Mouse (Mus musculus) brain, embryonic 18.5 days (tissue): ENCODE measurements around the gene Pxn.
A peak's percentile ranks its signal among the peaks of the same experiment; 100 is the strongest.
"Not testable (repeated sequence)": the region's sequence is repeated elsewhere in the genome, so short reads cannot be mapped to it uniquely, and the experiment has no call there.

Experiments used
- DNase-seq: peaks from one replicate; pipeline ENCODE4 v3.0.0-alpha.2; 2012; ENCODE audit warnings: low read depth, low spot score

The Pxn gene

DNA sequence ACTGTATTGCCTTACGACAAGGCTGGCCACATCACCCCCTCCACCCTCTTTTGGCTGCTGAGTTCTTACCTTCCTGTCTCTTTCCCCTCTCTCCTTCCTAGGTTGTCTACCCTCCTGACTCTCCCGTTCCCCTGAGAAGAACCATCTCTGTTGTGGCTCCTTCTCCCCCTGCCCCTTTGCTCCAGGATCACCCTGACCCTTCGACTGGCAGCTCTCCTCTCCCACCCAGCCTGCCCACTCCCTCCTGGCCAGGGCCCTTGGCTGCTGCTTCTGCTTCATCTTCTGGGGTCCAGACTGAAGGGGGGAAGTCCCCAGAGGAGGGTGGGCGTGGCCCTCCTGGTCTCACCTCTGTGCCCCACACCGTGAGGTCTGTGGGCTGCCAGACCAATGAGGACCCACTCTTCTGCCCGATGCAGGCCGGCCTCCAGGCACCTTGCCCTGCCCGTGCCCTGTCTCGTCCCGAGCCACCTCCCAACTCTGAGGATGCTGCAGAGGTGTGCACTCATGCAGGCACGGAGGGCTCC lies 44.1 kb downstream of the Pxn start:
- DNase-seq, result no peak

DNA sequence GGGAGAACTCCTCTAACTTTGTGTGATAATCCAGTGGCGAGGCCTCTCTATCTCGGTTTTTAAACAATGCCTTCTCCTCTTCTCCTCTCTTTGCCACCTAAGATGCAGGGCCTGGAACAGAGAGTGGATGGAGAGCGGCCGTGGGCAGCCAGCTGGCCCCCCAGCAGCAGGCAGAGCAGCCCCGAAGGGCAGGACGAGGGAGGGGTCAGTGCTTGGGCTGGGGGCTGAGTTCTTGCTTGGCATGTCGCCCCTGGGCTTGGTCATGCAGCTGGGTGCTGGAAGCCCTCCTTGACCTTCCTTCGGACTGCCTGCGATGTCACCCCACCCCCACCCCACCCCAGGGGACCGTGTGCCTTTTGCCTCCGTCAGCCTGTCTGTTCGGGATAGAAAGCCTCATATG lies 44.9 kb downstream of the Pxn start:
- DNase-seq, result no peak

DNA sequence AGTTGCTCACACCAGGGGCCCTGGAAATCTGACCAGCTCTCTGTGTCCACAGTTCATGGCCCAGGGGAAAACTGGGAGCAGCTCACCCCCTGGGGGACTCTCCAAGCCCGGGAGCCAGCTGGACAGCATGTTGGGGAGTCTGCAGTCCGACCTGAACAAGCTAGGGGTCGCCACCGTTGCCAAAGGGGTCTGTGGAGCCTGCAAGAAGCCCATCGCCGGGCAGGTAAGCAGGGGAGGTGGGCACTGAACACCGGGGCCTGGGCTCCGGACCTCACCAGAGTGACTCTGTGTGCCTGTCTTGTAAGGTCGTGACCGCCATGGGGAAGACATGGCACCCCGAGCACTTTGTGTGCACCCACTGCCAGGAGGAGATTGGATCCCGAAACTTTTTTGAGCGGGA lies 45.3 kb downstream of the Pxn start:
- no peak for DNase-seq

DNA sequence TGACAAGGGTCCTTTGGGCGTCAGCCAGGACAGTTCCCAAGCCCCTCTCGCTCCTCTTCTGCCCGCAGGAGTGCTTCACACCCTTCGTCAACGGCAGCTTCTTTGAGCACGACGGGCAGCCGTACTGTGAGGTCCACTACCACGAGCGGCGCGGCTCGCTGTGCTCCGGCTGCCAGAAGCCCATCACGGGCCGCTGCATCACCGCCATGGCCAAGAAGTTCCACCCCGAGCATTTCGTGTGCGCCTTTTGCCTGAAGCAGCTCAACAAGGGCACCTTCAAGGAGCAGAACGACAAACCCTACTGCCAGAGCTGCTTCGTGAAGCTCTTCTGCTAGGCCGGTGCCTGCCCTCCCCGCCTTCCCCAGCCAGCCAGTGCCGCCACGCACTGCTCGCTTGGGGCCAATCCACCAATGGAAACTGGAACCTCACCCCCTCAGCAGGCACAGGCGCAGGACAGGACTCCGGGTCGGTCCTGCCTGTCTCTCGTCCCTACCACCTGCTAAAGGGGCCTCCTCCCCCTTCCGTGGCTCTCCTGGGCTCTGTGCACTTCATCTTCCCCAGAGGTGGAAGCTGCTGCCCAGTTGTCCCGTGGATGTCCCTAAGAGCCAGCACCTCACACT lies 47.4 kb downstream of the Pxn start:
- DNase-seq, result no peak

GRCm38 (mm10) chr5:115554536-115555291 lies 48.2 kb downstream of the Pxn start:
- DNase-seq, result no peak

GRCm38 (mm10) chr5:115556217-115556616 lies 49.7 kb downstream of the Pxn start:
- no peak for DNase-seq

DNA sequence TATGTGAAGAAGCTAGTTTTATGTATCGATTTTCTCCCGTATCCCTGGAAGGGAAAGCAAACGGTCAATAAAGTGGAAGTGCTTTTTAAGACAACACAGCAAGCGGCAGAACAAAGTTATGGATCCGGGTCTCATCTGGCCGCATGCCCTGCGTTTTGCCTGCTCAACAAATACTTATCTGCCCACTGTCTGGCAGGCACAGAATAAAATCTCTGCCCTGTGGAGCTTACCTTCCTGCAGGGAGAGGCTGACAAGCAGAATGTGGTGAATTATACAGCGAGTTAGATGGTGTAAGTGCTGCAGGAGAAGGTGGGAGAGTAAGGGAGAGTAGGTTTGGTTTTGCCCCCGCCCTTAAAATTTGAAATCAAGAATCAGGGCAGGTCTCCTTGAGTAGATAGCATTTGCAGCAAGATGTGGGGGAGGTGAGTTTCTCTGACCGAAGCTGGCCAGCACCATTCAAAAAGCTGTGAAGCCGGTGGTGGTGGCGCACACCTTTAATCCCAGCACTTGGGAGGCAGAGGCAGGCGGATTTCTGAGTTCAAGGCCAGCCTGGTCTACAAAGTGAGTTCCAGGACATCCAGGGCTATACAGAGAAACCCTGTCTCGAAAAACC lies 51.8 kb downstream of the Pxn start:
- no peak for DNase-seq

DNA sequence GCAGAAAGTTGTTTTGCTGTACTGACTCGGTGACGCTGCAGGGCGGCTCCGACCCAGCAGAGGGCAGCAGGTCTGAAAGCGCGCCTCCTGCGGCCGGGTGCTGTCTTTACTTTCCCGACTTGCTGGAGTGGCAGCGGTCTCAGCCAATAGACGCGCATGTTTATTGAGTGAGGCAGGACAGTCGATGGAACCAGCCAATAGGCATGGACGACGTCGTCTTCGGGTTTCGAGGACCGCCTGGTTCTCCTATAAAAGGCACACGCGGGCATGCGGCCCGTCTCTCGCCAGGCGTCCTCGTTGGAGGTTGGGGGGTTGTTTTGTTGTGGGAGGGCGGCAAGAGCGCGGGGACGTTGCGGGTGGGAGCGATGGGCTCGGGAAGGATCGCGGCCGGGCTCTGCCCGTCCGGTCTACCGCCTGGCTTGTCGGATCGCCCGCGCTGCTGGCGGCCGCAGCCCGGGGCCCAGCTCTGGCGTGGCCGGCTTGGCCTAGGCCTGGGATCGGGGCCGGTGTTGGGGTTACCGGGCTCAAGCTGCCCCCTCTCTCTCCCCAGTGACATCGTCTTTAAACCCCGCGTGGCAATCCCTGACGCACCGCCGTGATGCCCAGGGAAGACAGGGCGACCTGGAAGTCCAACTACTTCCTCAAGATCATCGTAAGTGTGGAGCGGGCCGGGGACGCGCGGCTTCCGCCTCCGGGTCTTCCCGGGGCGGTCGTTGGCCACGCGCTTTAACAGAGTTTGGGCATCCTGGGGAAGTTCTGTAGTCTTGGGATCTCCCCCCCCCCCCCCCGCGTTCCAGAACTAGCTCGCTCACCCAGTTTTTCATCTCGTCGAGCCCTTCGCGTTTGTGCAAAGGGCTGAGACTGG lies 53.0 kb downstream of the Pxn start, which contains the start of gene Rplp0:
TSS of gene Rplp0 (plus strand) at position 231 of the 865 bp plus-strand sequence.
- DNase-seq, result peak; percentile 97

GRCm38 (mm10) chr5:115560336-115560905 lies 53.9 kb downstream of the Pxn start:
- no peak for DNase-seq

DNA sequence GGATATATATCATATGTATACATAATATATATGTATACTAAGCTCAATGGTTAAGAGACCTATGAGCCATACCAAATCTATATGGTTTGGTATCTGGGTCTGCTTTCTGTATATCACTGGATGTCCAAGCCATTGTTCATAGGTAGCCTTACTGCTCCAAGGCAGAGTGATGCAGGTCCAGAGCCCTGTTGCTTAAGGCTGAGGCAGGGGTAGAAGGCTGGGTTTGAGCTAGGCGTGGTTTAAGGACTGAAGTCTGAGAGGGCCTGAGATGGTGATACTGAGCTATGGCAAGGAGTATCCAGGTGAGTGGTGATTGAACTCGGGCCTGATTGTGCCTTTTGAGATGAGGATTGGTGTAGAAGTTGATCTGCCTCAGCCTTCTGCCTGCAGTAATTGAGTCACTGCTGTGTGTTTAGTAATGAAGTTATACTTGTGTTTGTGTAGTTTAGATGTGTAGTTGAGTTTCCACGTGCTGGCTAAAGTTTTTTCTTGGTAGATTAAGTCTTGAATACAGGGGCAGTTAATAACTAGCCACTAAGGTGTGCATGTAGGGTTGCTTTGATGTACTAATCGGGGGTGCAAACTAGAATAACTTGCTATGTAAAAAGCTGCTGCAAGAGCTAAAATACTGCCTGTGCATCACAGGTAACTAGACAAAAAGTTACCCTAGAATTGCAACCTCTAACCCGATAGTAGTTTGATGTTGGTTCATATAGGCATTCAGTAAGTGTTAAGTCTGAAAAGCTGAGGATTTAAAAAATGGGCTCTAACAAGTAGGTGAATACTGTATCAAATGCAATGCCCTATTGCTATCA lies 57.5 kb downstream of the Pxn start:
- DNase-seq, result no peak

DNA sequence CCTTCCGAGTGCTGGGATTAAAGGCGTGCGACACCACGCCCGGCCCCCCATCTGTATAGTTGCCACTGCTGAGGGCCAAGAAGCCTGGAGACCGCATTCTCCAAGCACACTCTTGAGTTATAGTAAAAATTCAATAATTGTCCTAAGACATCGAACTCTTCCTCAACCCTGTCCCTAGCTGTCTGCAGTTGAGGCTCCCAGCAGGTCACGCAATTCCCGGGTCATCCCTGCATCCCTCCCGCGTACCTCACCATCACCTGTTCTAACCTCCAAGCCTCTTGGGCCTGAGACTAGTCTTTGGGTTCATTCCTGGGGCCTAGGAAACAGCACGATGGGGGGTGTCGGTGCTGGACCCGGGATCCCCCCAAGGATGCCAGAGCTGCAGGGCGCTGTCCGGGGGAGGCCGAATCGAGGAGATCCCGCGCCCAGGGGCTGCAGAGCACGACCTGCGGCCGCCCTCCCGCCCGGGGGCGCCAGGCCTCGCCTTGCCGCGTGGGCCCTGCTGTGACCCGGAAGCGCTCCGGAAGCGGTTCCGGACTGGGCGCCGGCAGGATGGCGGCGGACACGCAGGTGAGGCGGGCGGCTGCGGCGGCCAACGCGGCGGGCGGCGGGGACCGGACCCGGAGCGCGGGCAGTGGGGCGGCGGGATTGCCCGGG lies 58.4 kb downstream of the Pxn start, which contains the start of gene Gcn1l1:
TSS of gene Gcn1l1 (plus strand) at position 518 of the 657 bp plus-strand sequence.
- DNase-seq, result no peak

- DNase-seq, result no peak
These were observed 58.9 kb downstream of the Pxn start for GRCm38 (mm10) chr5:115565403-115565802.

DNA sequence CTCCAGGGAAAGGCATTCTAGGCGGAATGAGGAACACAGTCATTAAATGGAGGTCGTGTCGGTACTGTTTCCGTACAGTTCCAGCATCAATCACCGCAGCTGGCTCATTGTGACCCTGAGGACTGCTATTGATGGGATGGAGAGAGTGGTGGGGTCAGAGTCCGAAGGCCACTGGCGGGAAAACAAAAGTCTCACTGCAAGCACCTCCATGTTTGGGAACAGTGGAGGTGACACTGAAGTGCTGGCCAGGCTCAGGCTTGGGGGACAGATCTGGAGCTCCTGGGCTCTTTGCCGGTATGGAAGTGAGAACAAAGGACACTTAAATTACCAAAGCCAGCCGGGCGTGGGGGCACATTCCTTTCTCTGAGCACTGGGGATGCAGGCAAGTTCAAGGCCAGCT lies 62.2 kb downstream of the Pxn start:
- DNase-seq, result no peak

DNA sequence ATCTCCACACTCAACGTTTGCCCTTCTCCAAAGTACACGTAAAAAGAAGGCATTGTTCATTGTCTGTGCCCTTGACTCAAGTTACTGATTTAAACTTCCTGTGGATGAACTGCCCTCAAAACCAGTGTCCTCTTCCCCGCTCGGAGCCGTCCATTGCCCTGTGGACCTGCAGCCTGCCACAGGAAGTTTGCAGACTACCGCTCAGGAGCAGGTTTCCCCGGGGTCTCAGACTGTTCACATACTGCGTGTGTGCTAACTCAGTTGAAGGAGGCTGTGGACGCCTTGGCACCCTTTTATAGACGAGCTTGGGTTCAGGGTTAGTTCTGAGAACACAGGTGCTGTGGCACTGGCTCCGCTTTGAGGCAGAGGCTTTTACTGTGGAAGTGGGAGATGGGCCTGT lies 62.8 kb downstream of the Pxn start:
- no peak for DNase-seq

DNA sequence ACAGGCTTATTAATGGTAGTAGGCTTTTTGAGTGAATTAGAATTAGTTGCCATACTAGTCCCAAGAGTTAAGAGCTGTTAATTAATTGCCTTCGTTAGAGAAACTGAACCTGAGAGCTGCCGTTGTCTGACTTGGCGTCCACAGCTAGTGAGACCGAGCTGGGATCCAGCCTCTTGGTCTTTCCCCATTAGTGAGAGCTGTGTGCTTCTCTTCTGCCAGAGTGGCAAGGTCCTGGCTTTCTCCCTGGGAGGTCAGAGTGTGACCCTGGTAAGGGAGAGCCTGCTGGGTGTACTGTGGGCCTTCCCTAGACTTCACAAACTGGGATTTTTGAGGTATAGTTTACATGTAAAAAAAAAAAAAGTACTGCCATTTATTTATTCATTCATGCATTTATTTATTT lies 63.2 kb downstream of the Pxn start:
- DNase-seq, result no peak

- DNase-seq, result no peak
These were observed 64.6 kb downstream of the Pxn start for GRCm38 (mm10) chr5:115571086-115571485.

GRCm38 (mm10) chr5:115572679-115573535 lies 66.4 kb downstream of the Pxn start:
- DNase-seq, result no peak

DNA sequence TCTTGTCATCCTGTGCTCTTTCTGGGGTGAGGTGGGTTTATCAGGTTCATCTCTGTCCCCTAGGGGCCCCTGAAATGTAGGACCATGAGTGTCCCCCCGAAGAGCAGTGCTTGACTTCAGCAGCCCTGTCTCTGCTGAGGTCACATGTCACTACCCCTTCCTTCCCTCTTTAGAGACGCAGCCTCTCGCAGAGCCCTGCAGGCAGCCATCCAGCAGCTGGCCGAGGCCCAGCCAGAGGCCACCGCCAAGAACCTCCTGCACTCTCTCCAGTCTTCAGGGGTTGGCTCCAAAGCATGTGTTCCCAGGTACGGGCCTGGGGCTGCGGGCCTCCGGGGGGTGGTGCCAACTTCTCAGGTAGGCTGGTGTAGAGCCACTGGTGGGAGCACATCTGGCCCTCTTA lies 68.5 kb downstream of the Pxn start:
- no peak for DNase-seq

DNA sequence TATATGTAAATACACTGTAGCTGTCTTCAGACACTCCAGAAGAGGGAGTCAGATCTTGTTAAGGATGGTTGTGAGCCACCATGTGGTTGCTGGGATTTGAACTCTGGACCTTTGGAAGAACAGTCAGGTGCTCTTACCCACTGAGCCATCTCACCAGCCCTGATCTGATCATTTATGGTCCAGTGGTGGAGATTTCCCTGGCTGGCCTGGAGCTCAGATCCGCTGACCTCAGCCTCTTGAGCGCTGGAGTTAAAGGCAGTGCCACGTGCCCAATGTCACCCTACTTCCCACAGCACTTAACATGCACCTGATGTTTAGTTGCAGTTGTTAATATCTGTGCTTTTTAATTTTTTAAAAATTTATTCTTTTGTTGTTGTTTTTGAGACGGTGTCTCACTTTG lies 71.2 kb downstream of the Pxn start:
- not testable (repeated sequence) for DNase-seq
